Mouse (Mus musculus): ENCODE data around the gene Gnb2.

- no peak for TF ChIP-seq POLR2A (IDR thresholded peaks at IDR 0.05; ENCODE audit: low read depth, low read length)
- no peak for TF ChIP-seq CTCF (IDR thresholded peaks at IDR 0.05; ENCODE audit: extremely low read depth, insufficient read depth, insufficient read length, insufficient replicate concordance)
These were observed 1.0 kb downstream of the Gnb2 start for GRCm38 (mm10) chr5:137532131-137532807.
